Mouse (Mus musculus) CD4-positive naive resting alpha-beta T cell, adult 76 days (primary cell): ENCODE data around the gene Syt14. TPM values are rescaled to one million over a fixed set of nuclear protein-coding genes. Genes with fewer than 3 reads are reported as not detected.

Experiments
- total RNA-seq: library from RNA; stranded (reverse); gene quantifications from one replicate; pipeline ENCODE4 v1.2.4, GENCODE M21; 2023

Syt14 gene
- 1.1 TPM for total RNA-seq

DNA sequence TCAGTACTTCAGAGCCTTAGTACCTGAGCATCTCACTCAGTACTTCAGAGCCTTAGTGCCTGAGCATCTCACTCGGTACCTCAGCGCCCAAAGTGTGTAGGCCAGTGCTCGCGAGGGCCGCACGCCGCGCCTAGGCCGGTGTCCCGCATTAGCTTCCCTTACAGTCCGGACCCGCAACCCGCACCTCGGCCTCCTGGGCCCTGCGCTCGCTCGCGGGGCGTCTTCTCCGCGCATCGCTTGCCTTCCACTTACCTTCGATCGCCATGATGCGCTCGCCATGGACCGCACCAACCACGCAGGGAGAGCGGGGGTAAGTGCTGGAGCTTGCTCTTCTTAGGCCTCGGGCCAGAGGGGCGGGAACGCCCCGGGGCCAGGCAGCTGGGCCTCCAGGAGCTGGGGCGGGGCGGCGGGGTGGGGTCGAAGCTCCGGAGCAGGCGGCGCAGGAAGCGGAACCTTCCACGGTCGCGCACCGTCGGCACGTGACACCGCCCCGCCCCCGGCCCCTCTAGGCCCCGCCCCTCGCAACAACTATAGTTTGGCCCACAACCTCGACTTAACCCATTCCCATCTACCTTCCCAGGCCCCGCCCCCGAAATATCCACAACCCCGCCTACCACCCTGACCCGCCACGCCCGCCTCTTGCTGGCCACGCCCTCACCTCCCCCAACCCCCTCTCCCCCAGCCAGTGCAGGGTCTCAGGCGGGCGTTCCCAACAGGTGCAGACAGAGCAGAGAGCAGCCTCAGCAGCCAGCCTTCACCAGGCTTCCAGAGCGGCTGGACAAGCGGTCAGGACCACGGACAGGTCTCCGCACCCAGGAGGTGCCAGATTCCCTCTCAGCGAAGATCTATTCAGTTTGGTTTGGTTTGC is at the start of gene Syt14:
Gene Syt14, minus strand, starts transcription at position 405 of the 868 bp plus-strand sequence.

DNA sequence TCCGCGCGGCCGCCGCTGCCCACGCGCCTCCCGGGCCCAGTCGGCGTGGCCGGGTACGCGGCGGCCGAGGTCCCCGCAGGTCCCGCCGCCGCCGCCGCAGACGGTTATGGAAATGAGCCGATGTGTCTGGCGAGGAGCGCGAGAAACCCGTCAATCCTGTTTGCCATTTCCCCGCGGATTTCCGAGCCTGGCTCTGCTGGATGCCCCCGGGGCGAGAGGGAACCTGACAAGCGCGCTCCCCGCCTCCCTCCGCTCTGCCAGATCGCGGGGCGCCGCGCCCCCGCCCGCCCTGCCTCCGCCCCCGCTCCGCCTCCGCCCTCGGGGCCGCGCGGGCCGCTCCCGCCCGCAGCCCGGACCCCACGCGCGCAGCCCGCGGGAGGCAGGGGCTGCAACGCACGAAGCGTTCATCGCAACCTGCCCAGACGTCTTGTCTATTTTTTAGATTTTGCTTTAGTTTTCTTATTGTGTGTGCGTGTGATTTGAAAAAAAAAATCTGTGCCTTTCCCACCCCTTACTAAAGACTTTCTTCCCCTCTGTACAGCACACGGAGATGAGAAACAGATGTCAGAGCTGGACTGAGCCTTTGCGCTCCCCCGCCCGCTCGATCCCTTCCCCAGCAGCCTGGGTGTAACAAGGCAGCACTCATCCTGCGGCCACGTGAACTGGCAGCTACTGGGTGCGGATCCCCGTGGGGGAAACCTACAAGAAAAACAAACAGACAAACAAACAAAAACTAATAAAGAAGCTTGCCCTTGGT is 179.9 kb downstream of the Syt14 start, which contains the start of gene Sertad4:
Gene Sertad4, minus strand, starts transcription at position 283 of the 757 bp plus-strand sequence.

Other genes starting within 250 kb of the Syt14 start
- not detected for gene Sertad4, start 180.0 kb downstream of the Syt14 start, total RNA-seq
- 58.0 TPM for gene Diexf, start 94.5 kb upstream of the Syt14 start, total RNA-seq
- 10.1 TPM for gene Irf6, start 117.3 kb upstream of the Syt14 start, total RNA-seq
- 4.0 TPM for gene A130010J15Rik, start 132.3 kb upstream of the Syt14 start, total RNA-seq
- 491 TPM for gene Traf3ip3, start 165.9 kb upstream of the Syt14 start, total RNA-seq
- gene Lamb3, start 171.9 kb upstream of the Syt14 start, total RNA-seq: 14.3 TPM
- 35.5 TPM for gene Hsd11b1, start 228.3 kb upstream of the Syt14 start, total RNA-seq
- gene G0s2, start 237.4 kb upstream of the Syt14 start, total RNA-seq: 1.1 TPM